Mouse (Mus musculus): ENCODE results near the gene Bicc1. TPM values are rescaled to one million over a fixed set of nuclear protein-coding genes. Genes with fewer than 3 reads are reported as not detected.

Gene Bicc1
- polyA plus RNA-seq (2012; ENCODE audit: low replicate concordance) = 0.05 and 0.36 TPM in 2 replicates

GRCm38 (mm10) chr10:71159676-71160235, at the start of gene Bicc1:
Gene Bicc1, minus strand, starts transcription at chr10:71159700.

Other genes with a start within 250 kb of the Bicc1 start
- gene Tfam, start 78.6 kb upstream of the Bicc1 start, polyA plus RNA-seq (2012; ENCODE audit: low replicate concordance) = 3.8 and 10.1 TPM in 2 replicates
- gene Ube2d1, start 125.6 kb upstream of the Bicc1 start, polyA plus RNA-seq (2012; ENCODE audit: low replicate concordance) = 3.1 and 7.7 TPM in 2 replicates
- 25.8 and 35.9 TPM in 2 replicates for gene Cisd1, start 185.3 kb upstream of the Bicc1 start, polyA plus RNA-seq (2012; ENCODE audit: low replicate concordance)
- gene Ipmk, start 188.1 kb upstream of the Bicc1 start, polyA plus RNA-seq (2012; ENCODE audit: low replicate concordance) = 15.6 and 41.8 TPM in 2 replicates

All from leukemia stem cell, adult 10-12 weeks (primary cell).